Mouse (Mus musculus) lung, postnatal 10 days (tissue): ENCODE data around the gene Sdhd.

Experiments
- DNase-seq: peaks from one replicate; pipeline ENCODE4 v3.0.0; 2021

The Sdhd gene

DNA sequence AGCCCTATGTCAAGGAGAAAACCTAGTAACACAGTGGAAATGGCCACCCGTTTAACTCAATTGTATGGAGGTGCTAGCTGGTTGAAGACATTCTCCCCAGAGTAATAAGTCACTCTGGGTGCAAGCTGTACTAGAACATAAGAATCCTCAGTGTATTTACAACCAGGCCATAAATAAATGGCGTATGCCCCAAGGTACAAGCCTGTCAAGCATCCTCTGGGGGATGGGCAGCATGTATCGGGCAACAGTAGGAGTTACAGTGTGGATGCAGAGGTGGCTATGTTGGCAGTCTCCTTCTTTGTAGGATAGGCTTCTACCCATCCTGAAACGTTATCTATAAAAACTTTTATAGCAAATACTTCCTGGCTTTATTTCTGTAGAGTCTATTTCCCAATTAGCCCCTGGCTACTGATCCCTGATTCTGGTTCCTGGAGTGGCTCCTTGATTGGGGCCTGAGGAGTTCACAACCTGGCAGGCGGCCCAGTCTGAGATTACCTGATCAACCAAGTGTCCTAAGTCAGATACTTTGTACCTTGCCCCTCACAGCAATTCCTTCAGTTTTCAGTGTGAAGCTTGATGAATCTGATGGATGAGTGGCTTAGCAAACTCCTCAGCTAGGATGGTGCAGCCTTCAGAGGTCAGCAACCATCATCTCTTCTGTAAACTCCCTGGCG is 18.3 kb downstream of the Sdhd start:
- no peak for DNase-seq

GRCm38 (mm10) chr9:50580370-50580769 is 23.2 kb downstream of the Sdhd start:
- no peak for DNase-seq

- no peak for DNase-seq
Measured at GRCm38 (mm10) chr9:50569599-50570525, 33.8 kb downstream of the Sdhd start.

DNA sequence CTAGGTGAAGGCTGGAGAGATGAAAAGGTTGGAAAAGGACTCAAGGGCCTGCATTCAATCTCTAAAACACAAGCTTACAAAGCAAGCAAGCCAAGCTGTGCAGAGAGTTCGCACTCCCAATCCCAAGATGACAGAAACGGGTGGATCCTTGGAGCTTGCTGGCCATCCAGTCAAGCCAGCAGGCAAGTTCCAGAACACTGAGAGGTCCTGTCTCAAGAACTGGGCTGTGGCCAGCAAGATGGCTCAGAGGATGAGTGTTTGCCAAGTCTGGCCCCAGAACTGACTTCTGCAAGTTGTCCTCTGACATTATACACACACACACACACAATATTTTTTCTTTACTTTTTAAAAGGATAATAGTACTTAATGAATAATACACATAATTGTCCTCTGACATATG is 35.7 kb downstream of the Sdhd start:
- DNase-seq: no peak

DNA sequence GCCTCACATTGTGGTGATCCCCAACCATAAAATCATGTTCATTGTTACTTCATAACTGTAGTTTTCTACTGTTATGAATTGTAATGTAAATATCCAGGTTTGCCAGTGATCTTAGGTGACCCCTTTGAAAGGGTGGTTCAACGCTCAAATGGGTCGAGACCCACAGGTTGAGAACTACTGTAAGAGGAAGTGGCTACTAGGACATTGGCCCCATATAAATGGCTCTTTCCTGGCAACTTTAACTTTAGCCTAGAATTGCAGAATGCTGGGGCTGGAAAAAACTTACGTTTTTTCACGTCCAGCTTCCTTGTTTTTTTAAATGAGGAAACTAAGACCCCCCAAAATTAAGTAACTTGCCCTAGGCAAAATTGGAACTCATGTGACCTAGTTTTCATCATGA is 36.2 kb downstream of the Sdhd start:
- DNase-seq: no peak

DNA sequence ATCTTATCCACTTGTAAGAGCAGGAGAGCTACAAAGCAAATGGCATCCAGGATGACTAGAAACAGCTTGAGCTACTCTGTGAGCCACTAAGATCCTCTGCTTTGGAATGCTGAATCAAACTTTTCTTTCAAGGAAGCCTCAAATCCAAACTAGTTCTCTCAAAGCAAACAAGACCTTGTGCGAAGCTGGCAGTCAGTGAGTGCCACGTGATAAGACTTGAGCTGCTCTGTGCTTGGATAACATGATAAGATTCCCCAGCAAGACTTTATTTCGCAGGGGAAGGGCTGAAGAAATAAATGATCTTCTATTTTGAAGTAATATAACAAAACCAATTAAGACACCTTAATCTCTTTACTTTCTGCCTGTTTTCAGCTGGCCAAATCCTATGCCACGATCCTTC is 37.7 kb downstream of the Sdhd start:
- no peak for DNase-seq

GRCm38 (mm10) chr9:50565173-50565572 is 38.4 kb downstream of the Sdhd start:
- peak; percentile 24 for DNase-seq

- DNase-seq: no peak
Measured at GRCm38 (mm10) chr9:50561918-50562360, 41.7 kb downstream of the Sdhd start.

- no peak for DNase-seq
Measured at GRCm38 (mm10) chr9:50561145-50561917, 42.3 kb downstream of the Sdhd start, which contains the start of gene Tex12. TSS of gene Tex12 (minus strand) at chr9:50561325.

DNA sequence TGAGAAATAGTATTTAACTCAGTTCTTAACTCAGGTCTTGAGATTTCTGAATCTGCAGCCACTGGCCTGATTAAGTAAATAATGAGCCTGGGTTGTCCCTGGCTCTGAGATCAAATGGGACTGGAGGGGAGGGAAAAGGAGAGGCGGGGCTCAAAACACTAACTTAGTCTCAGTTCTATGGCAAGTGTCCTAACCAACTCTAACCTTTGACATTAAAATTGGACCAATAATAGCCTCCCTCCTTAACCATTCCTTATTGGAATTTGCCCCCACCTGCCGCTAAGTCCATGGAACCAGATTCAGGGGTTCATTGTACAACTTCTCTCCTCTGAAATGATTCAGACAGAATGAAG is 48.5 kb downstream of the Sdhd start, which contains the start of gene Bco2:
Bco2 (minus strand) TSS at position 88 of the 353 bp plus-strand sequence.
- no peak for DNase-seq

DNA sequence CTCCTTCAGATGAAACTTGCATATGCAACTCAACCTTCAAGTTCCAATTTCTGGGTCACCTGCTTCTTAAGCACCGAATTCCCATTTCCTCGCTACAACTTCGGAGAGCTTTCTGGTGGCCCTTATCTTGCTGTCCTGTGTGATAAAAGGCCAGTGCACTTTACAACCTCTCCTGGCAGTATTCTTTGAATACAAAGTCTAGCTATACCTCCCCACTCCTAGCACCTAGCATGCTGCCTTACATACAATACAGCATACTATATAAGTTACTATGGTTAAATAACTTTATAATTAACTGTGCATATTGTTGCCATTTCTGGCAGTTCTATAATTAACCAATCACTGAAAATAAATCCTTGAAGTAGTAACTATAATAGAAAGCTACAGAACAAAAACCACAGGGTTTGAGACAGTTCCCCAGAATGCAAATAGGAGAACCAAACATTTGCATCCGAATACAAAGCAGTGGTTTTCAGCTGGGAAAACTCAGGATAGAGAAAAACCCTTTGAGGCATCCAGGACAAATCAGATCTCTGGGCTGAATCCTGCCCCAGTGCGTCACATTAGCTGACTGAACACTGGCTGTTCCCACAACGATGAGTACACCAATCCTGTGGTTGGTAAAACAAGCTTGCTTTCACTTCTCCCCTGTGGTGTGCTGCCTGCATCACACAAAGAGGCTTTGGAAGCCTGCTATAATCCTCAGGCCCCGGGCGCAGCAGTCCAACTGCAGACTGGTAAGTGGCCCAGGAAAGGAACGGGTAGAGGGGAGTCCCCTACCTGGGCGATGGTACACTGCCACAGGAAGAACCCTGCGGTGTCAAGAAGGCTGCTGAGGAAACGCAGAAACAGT is 49.1 kb downstream of the Sdhd start, which contains the start of gene Il18:
Il18 (plus strand) TSS at position 587 of the 853 bp plus-strand sequence.
- peak; percentile 26 for DNase-seq

DNA sequence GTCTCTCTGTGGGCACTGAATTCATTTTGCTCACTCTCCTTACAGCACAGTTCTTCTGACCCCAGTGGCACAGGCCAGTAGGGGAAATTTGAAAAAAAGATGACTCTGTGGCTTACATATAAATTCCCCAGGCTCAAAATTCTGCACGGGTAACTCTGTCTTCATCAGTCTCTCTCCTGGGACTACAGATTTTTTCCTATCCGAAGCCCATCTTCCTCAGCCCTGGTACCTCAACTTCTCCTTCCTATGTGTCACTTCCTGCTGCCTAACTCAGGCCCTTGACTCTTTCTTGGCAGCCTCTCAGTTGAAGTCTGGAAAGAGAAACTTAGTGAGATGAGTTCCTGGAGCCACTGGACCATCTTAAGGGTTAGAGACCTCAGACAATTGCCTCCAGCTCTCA is 50.1 kb downstream of the Sdhd start:
- DNase-seq: no peak

GRCm38 (mm10) chr9:50552206-50552605 is 51.4 kb downstream of the Sdhd start:
- no peak for DNase-seq

- DNase-seq: no peak
Measured at GRCm38 (mm10) chr9:50548936-50549335, 54.7 kb downstream of the Sdhd start.

- no peak for DNase-seq
Measured at GRCm38 (mm10) chr9:50547859-50548478, 55.6 kb downstream of the Sdhd start.
